Comparison of ENCODE assay signal across 8 mouse cellular contexts in genomic region chr7:25620101-25620500, GRCm38 (mm10). TPM values are rescaled to one million over a fixed set of nuclear protein-coding genes. Genes with fewer than 3 reads are reported as not detected.
DNase-seq lines count a peak whose midpoint lies in the region; ATAC-seq and TF ChIP-seq lines count a peak whose summit lies in the region.

No protein-coding gene starts in this region.

- no peaks in the 10 kb centered on the region for H3K27me3 ChIP-seq in embryonic facial prominence, embryonic 15.5 days
- H3K27me3 ChIP-seq in hindbrain, embryonic 12.5 days: peaks cover 5% of the 10 kb centered on the region
- 0 out of 2 replicates have a peak, but pooled peaks cover 6% of the 10 kb centered on the region for H3K27me3 ChIP-seq in midbrain, embryonic 14.5 days (ENCODE audit: control insufficient read depth, insufficient read depth, low read length)

- intact Hi-C loops in left cerebral cortex, adult 2 months (cut with DNase I): no loop called here

- no peak overlapping the region for H3K9ac ChIP-seq in embryonic facial prominence, embryonic 15.5 days
- no peak overlapping the region for H3K9ac ChIP-seq in hindbrain, embryonic 12.5 days
- H3K9ac ChIP-seq in midbrain, embryonic 14.5 days (replicated peaks; ENCODE audit: low read length): no peak overlapping the region

- H3K4me2 ChIP-seq in embryonic facial prominence, embryonic 15.5 days (replicated peaks): peak overlapping the region; percentile 74
- peak overlapping the region; percentile 60 for H3K4me2 ChIP-seq in hindbrain, embryonic 12.5 days (replicated peaks)
- peak overlapping the region; percentile 66 for H3K4me2 ChIP-seq in midbrain, embryonic 14.5 days (ENCODE audit: low read length)

- H3K4me3 ChIP-seq in left cerebral cortex, adult 2 months: peak overlapping the region; percentile 67
- peak overlapping the region; percentile 76; the same call in 1 of the 2 replicates for H3K4me3 ChIP-seq in embryonic facial prominence, embryonic 15.5 days (replicated peaks)
- H3K4me3 ChIP-seq in hindbrain, embryonic 12.5 days: no peak overlapping the region; the same call in 1 of the 2 replicates
- H3K4me3 ChIP-seq in midbrain, embryonic 14.5 days (replicated peaks; ENCODE audit: low read depth, low read length): peak overlapping the region; percentile 51; the same call in 1 of the 2 replicates

- no peaks in the 10 kb centered on the region for H3K9me3 ChIP-seq in embryonic facial prominence, embryonic 15.5 days (replicated peaks)
- no peaks in the 10 kb centered on the region for H3K9me3 ChIP-seq in hindbrain, embryonic 12.5 days (replicated peaks)
- H3K9me3 ChIP-seq in midbrain, embryonic 14.5 days (ENCODE audit: control insufficient read depth, low read length): no peaks in the 10 kb centered on the region

- peaks cover 17% of the 10 kb centered on the region; the same call in 1 of the 2 replicates for H3K4me1 ChIP-seq in embryonic facial prominence, embryonic 15.5 days
- H3K4me1 ChIP-seq in hindbrain, embryonic 12.5 days: peaks cover 3% of the 10 kb centered on the region; the same call in 1 of the 2 replicates
- H3K4me1 ChIP-seq in midbrain, embryonic 14.5 days (ENCODE audit: control insufficient read depth, insufficient read depth, low read length): peaks cover 5% of the 10 kb centered on the region; the same call in 1 of the 2 replicates

- no peak for ATAC-seq in embryonic facial prominence, embryonic 15.5 days (ENCODE audit: insufficient number of reproducible peaks, low FRiP score, low TSS enrichment, low read depth)
- ATAC-seq in hindbrain, embryonic 12.5 days (ENCODE audit: low FRiP score): no peak
- no peak for ATAC-seq in midbrain, embryonic 14.5 days (ENCODE audit: low FRiP score, low TSS enrichment)

- DNase-seq in left cerebral cortex, adult 2 months (ENCODE audit: extremely low spot score in 1 of 2, low spot score in 2 of 2): peak in 1 of 2 experiments; percentile 10
- no peak for DNase-seq in left cerebral cortex, adult 18-20 months (ENCODE audit: low spot score in 2 of 2)
- DNase-seq in midbrain, embryonic 14.5 days: no peak
- no peak for DNase-seq in layer of hippocampus, postnatal 10 days (ENCODE audit: low spot score in 2 of 2)
- DNase-seq in Muller cell, postnatal 12 days (ENCODE audit: inconsistent ontology term): no peak
- no peak for DNase-seq in cerebellum, postnatal 36 days

- H3K27ac ChIP-seq in left cerebral cortex, adult 2 months: peak overlapping the region; percentile 90; the same call in 1 of the 2 replicates
- no peak overlapping the region for H3K27ac ChIP-seq in embryonic facial prominence, embryonic 15.5 days (replicated peaks)
- H3K27ac ChIP-seq in hindbrain, embryonic 12.5 days: no peak overlapping the region
- no peak overlapping the region for H3K27ac ChIP-seq in midbrain, embryonic 14.5 days (replicated peaks; ENCODE audit: low read depth, low read length)

- peaks cover 23% of the 10 kb centered on the region; the same call in 1 of the 2 replicates for H3K36me3 ChIP-seq in embryonic facial prominence, embryonic 15.5 days
- peaks cover 21% of the 10 kb centered on the region; the same call in 1 of the 2 replicates for H3K36me3 ChIP-seq in hindbrain, embryonic 12.5 days
- peaks cover 21% of the 10 kb centered on the region; the same call in 1 of the 2 replicates for H3K36me3 ChIP-seq in midbrain, embryonic 14.5 days (ENCODE audit: control insufficient read depth, insufficient read depth, low read length)

- 88% methylated on average over 5 of the region's 5 CpGs for WGBS in embryonic facial prominence, embryonic 15.5 days
- WGBS in hindbrain, embryonic 12.5 days: 92% methylated on average over 5 of the region's 5 CpGs
- 95% methylated on average over 5 of the region's 5 CpGs for WGBS in midbrain, embryonic 14.5 days

- TF ChIP-seq CTCF in left cerebral cortex, adult 2 months (IDR thresholded peaks at IDR 0.05): no peak

RNA-seq across cellular contexts. Expression of gene Dmac2, which starts 0.9 kb away (rescaled TPM):
- total RNA-seq in left cerebral cortex, adult 2 months (2021): 10 to 100 TPM; 51.0 to 55.7 TPM
- 10 to 100 TPM; 49.6 to 52.2 TPM for total RNA-seq in left cerebral cortex, adult 18-20 months (2021)
- polyA plus RNA-seq in embryonic facial prominence, embryonic 15.5 days (2015; fragmentation: Nextera tagmentation; extraction: Ambion mirVana): 30.6 and 33.8 TPM in 2 replicates
- polyA plus RNA-seq in hindbrain, embryonic 12.5 days (2016; fragmentation: Nextera tagmentation; extraction: Ambion mirVana): 30.4 and 32.3 TPM in 2 replicates
- polyA plus RNA-seq in midbrain, embryonic 14.5 days (2014; fragmentation: Nextera tagmentation; extraction: Ambion mirVana): 40.4 and 44.9 TPM in 2 replicates
- 10 to 100 TPM; 27.3 to 29.8 TPM for total RNA-seq in layer of hippocampus, postnatal 10 days (2021)

RNA-seq across cellular contexts. Expression of gene Erich4, which starts 4.4 kb away (rescaled TPM):
- total RNA-seq in left cerebral cortex, adult 2 months (2021): not detected
- not detected for total RNA-seq in left cerebral cortex, adult 18-20 months (2021)
- polyA plus RNA-seq in embryonic facial prominence, embryonic 15.5 days (2015; fragmentation: Nextera tagmentation; extraction: Ambion mirVana): not detected in 2 replicates
- not detected in 2 replicates for polyA plus RNA-seq in hindbrain, embryonic 12.5 days (2016; fragmentation: Nextera tagmentation; extraction: Ambion mirVana)
- not detected in 2 replicates for polyA plus RNA-seq in midbrain, embryonic 14.5 days (2014; fragmentation: Nextera tagmentation; extraction: Ambion mirVana)
- not detected for total RNA-seq in layer of hippocampus, postnatal 10 days (2021)

RNA-seq across cellular contexts. Expression of gene B3gnt8, which starts 6.4 kb away (rescaled TPM):
- under 1 TPM; 0.65 to 0.68 TPM for total RNA-seq in left cerebral cortex, adult 2 months (2021)
- total RNA-seq in left cerebral cortex, adult 18-20 months (2021): 1 to 10 TPM in 1 of 2 experiments, under 1 TPM in 1; 0.86 to 1.0 TPM
- polyA plus RNA-seq in embryonic facial prominence, embryonic 15.5 days (2015; fragmentation: Nextera tagmentation; extraction: Ambion mirVana): 13.5 and 13.8 TPM in 2 replicates
- 1.5 and 2.1 TPM in 2 replicates for polyA plus RNA-seq in hindbrain, embryonic 12.5 days (2016; fragmentation: Nextera tagmentation; extraction: Ambion mirVana)
- polyA plus RNA-seq in midbrain, embryonic 14.5 days (2014; fragmentation: Nextera tagmentation; extraction: Ambion mirVana): 0.30 and 0.50 TPM in 2 replicates
- total RNA-seq in layer of hippocampus, postnatal 10 days (2021): 1 to 10 TPM; 2.8 to 3.1 TPM

RNA-seq across cellular contexts. Expression of gene Bckdha, which starts 38.7 kb away (rescaled TPM):
- 10 to 100 TPM; 32.9 to 33.9 TPM for total RNA-seq in left cerebral cortex, adult 2 months (2021)
- total RNA-seq in left cerebral cortex, adult 18-20 months (2021): 10 to 100 TPM; 35.7 to 40.7 TPM
- 55.3 and 64.7 TPM in 2 replicates for polyA plus RNA-seq in embryonic facial prominence, embryonic 15.5 days (2015; fragmentation: Nextera tagmentation; extraction: Ambion mirVana)
- polyA plus RNA-seq in hindbrain, embryonic 12.5 days (2016; fragmentation: Nextera tagmentation; extraction: Ambion mirVana): 44.6 and 45.4 TPM in 2 replicates
- 40.6 and 46.3 TPM in 2 replicates for polyA plus RNA-seq in midbrain, embryonic 14.5 days (2014; fragmentation: Nextera tagmentation; extraction: Ambion mirVana)
- 10 to 100 TPM; 33.2 to 36.1 TPM for total RNA-seq in layer of hippocampus, postnatal 10 days (2021)

RNA-seq across cellular contexts. Expression of gene Exosc5, which starts 38.9 kb away (rescaled TPM):
- total RNA-seq in left cerebral cortex, adult 2 months (2021): 10 to 100 TPM; 23.3 to 24.0 TPM
- 10 to 100 TPM; 23.5 to 24.4 TPM for total RNA-seq in left cerebral cortex, adult 18-20 months (2021)
- polyA plus RNA-seq in embryonic facial prominence, embryonic 15.5 days (2015; fragmentation: Nextera tagmentation; extraction: Ambion mirVana): 70.1 and 71.3 TPM in 2 replicates
- polyA plus RNA-seq in hindbrain, embryonic 12.5 days (2016; fragmentation: Nextera tagmentation; extraction: Ambion mirVana): 46.8 and 50.0 TPM in 2 replicates
- polyA plus RNA-seq in midbrain, embryonic 14.5 days (2014; fragmentation: Nextera tagmentation; extraction: Ambion mirVana): 38.3 and 41.3 TPM in 2 replicates
- total RNA-seq in layer of hippocampus, postnatal 10 days (2021): 10 to 100 TPM; 22.6 to 29.4 TPM
